Mouse (Mus musculus): ENCODE measurements around the gene Usp22. TPM values are rescaled to one million over a fixed set of nuclear protein-coding genes. Genes with fewer than 3 reads are reported as not detected.

The Usp22 gene
- total and polyA plus RNA-seq, 2 experiments from 2014 or later = 278 to 526 TPM

DNA sequence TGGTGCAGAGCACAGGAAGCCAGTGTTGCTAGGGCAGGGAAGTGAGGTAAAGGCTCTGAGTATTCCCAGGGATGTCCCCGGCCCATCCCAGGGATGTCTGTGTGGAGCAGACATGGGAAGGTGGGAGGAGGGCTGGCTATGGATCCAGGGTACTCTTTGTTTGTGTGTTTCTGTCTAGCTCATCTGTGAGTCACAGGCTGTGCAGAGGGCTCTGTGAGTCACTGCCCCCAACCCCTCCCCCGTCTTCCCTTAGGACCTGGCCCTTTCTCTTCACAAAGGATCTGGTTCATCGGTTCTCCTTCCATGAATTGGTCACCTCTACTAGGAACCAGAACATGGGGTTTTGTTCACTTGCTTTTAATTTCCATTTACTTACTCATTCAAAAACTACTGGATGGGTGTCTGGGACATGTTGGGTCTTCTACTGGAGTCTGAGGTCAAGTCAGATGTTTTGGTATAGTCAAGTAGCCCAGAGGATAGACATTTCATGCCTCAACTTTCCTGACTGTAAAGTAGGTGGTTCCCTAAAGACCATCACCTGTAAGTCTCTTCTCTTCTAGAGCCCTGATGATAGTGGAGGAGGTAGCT, 54.8 kb downstream of the Usp22 start:
- DNase-seq (ENCODE audit: low spot score) (no peak), ATAC-seq (no peak)
- 82% methylated on average over 3 of the region's 3 CpGs for WGBS
- H3K36me3 ChIP-seq (ENCODE audit: insufficient read depth, low read length) = no peaks in the 10 kb centered on the region
- H3K9ac ChIP-seq (replicated peaks; ENCODE audit: low read length) = no peak overlapping the region
- no peak overlapping the region for H3K4me3 ChIP-seq (ENCODE audit: low read length)
- no peak overlapping the region for H3K27ac ChIP-seq
- no peak overlapping the region for H3K4me2 ChIP-seq (ENCODE audit: low read depth, low read length)
- TF ChIP-seq CTCF (IDR thresholded peaks at IDR 0.05; ENCODE audit: low read depth) = no peak
- H3K9me3 ChIP-seq (ENCODE audit: low read length) = peaks cover 2% of the 10 kb centered on the region; the same call in 1 of the 2 replicates
- H3K27me3 ChIP-seq (ENCODE audit: insufficient read depth, low read length) = no peaks in the 10 kb centered on the region
- no peaks in the 10 kb centered on the region for H3K4me1 ChIP-seq (ENCODE audit: insufficient read depth, low read length)

DNA sequence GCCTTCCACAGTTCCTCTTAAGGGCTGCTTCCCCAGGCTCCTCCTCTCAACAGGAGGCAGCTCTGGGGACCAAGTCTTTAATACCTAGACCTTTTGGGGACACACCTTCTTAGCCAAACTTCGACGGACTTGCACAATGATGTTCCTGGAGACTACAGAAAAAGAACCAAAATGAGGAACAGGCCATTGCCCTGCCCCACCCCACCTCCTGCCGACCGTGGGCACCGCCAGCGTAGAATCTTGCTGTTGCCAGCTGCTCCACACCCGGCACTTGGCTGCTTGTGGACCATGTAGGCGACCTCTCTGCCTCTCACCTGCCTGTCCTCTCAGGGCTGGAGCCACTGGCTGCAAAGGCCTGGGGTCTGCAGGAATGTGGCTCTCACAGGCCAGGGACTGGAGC, 58.6 kb downstream of the Usp22 start:
- no peak overlapping the region for H3K27ac ChIP-seq
- DNase-seq (ENCODE audit: low spot score) = no peak
- H3K9ac ChIP-seq (replicated peaks; ENCODE audit: low read length) = no peak overlapping the region
- no peak for ATAC-seq
- H3K4me1 ChIP-seq (ENCODE audit: insufficient read depth, low read length) = no peaks in the 10 kb centered on the region
- 65% methylated on average over 8 of the region's 8 CpGs for WGBS
- H3K36me3 ChIP-seq (ENCODE audit: insufficient read depth, low read length) = no peaks in the 10 kb centered on the region
- peaks cover 2% of the 10 kb centered on the region; the same call in 1 of the 2 replicates for H3K9me3 ChIP-seq (ENCODE audit: low read length)
- no peak overlapping the region for H3K4me2 ChIP-seq (ENCODE audit: low read depth, low read length)
- H3K4me3 ChIP-seq (ENCODE audit: low read length) = no peak overlapping the region
- no peaks in the 10 kb centered on the region for H3K27me3 ChIP-seq (ENCODE audit: insufficient read depth, low read length)
- no peak for TF ChIP-seq CTCF (IDR thresholded peaks at IDR 0.05; ENCODE audit: low read depth)

DNA sequence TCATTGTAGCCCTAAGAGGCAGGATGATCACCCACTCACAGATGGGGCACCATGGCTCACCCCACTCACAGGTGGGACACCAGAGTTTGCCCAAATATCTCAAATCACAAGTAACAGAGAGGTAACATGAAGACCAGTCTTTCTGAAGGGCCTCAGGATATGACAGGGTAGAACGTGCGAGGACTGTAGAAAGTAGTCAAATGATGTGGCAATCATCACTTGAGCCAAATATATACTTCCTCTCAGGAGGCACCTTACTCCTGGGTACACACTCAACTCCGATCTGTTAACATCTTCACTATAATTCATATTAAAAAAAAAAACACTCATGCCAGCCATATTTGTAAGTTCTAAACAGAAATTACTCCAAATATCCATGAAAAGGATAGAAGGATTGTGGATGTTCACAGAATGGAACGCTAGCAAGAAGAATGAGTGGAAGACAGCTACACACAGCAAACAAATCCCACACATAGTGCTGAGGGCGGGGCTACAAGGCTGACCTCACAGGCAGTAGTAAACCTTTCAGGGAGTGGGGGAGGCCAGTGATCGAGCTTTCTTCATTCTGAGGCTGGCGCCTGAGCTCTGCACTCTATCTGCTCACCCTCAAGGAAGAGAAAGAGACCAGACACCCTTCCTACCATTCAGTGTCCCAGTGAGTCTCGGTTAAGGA, 62.4 kb downstream of the Usp22 start:
- H3K27ac ChIP-seq = no peak overlapping the region
- H3K4me2 ChIP-seq (ENCODE audit: low read depth, low read length) = no peak overlapping the region
- no peak overlapping the region for H3K4me3 ChIP-seq (ENCODE audit: low read length)
- no peaks in the 10 kb centered on the region for H3K36me3 ChIP-seq (ENCODE audit: insufficient read depth, low read length)
- H3K27me3 ChIP-seq (ENCODE audit: insufficient read depth, low read length) = no peaks in the 10 kb centered on the region
- no peak overlapping the region for H3K9ac ChIP-seq (replicated peaks; ENCODE audit: low read length)
- no peak for DNase-seq (ENCODE audit: low spot score)
- ATAC-seq = no peak
- H3K9me3 ChIP-seq (ENCODE audit: low read length) = no peaks in the 10 kb centered on the region
- 88% methylated on average over 8 of the region's 8 CpGs for WGBS
- TF ChIP-seq CTCF (IDR thresholded peaks at IDR 0.05; ENCODE audit: low read depth) = no peak
- no peaks in the 10 kb centered on the region for H3K4me1 ChIP-seq (ENCODE audit: insufficient read depth, low read length)

DNA sequence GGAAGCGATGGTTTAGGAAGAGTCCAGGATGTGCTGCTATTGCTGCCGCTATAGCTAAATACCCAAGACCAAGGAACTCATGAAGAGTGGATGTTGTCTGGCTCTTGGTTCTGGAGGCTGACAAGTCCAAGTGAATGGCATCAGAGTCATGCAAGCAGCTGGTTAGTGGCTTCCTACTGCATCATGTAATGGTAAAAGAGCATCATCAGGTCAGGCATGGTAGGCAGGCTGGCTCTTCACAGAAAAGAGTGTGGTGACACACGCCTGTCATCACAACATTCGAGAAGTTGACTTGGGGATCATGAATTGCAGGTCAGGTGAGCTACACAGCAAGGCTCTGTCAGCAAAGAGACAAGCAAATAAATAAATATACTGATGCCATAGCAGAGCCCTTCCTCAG, 63.4 kb downstream of the Usp22 start:
- no peaks in the 10 kb centered on the region for H3K4me1 ChIP-seq (ENCODE audit: insufficient read depth, low read length)

DNA sequence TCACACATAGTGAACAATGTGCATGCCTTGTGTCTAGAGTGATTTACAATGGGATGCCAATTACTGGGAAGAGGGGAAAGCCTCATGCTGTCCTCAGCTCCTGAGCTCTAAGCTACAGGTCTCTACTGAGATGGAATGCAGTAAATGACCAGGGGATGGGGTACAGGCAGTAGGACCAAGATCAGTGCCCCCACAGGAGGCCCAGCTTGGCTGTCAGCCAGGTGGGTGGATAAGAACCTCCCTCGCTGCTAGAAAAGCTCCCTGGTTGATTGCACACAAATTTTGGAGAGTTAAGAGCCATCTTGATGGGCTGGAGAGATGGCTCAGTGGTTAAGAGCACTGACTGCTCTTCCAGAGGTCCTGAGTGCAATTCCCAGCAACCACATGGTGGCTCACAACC, 63.9 kb downstream of the Usp22 start:
- Histone ChIP-seq H3K9me3 (ENCODE audit: low read length) (no peaks in the 10 kb centered on the region), H3K4me2 (ENCODE audit: low read depth, low read length) (no peak overlapping the region), H3K36me3 (ENCODE audit: insufficient read depth, low read length) (no peaks in the 10 kb centered on the region), H3K27me3 (ENCODE audit: insufficient read depth, low read length) (no peaks in the 10 kb centered on the region), H3K27ac (no peak overlapping the region), H3K4me1 (ENCODE audit: insufficient read depth, low read length) (no peaks in the 10 kb centered on the region), H3K4me3 (ENCODE audit: low read length) (no peak overlapping the region), H3K9ac (replicated peaks; ENCODE audit: low read length) (no peak overlapping the region)
- 15% methylated on average over 1 of the region's 1 CpGs for WGBS
- no peak for ATAC-seq
- no peak for DNase-seq (ENCODE audit: low spot score)
- no peak for TF ChIP-seq CTCF (IDR thresholded peaks at IDR 0.05; ENCODE audit: low read depth)

More for the DNA sequence above, 63.4 kb downstream of the Usp22 start:
- no peak for DNase-seq (ENCODE audit: low spot score)
- 97% methylated on average over 4 of the region's 4 CpGs for WGBS
- no peak for TF ChIP-seq CTCF (IDR thresholded peaks at IDR 0.05; ENCODE audit: low read depth)
- H3K9me3 ChIP-seq (ENCODE audit: low read length) = no peaks in the 10 kb centered on the region
- H3K27ac ChIP-seq = no peak overlapping the region
- no peaks in the 10 kb centered on the region for H3K27me3 ChIP-seq (ENCODE audit: insufficient read depth, low read length)
- no peak overlapping the region for H3K4me3 ChIP-seq (ENCODE audit: low read length)
- no peak overlapping the region for H3K4me2 ChIP-seq (ENCODE audit: low read depth, low read length)
- H3K36me3 ChIP-seq (ENCODE audit: insufficient read depth, low read length) = no peaks in the 10 kb centered on the region
- no peak for ATAC-seq
- no peak overlapping the region for H3K9ac ChIP-seq (replicated peaks; ENCODE audit: low read length)

DNA sequence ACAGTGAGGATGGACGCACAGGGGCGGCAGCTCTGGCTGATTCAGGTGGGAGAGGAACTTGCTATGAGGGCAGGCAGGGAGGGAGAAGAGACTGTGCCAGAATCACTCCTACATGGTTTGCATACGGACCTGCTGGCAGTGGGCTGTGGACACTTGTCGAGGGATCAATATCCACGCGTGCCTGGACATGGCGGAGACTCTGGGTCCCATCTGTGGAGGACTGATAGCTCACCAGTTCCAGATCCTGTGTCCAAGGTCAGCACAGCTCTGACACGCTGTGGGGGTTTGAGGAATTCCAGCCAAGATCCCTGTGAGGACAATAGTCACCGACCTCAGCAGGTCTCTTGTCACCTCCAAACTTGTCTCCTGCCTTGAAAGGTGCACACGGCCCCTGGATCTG, 64.7 kb downstream of the Usp22 start:
- no peak for DNase-seq (ENCODE audit: low spot score)
- H3K9ac ChIP-seq (replicated peaks; ENCODE audit: low read length) = no peak overlapping the region
- H3K27me3 ChIP-seq (ENCODE audit: insufficient read depth, low read length) = no peaks in the 10 kb centered on the region
- 67% methylated on average over 10 of the region's 10 CpGs for WGBS
- H3K4me3 ChIP-seq (ENCODE audit: low read length) = no peak overlapping the region
- TF ChIP-seq CTCF (IDR thresholded peaks at IDR 0.05; ENCODE audit: low read depth) = no peak
- no peaks in the 10 kb centered on the region for H3K36me3 ChIP-seq (ENCODE audit: insufficient read depth, low read length)
- H3K4me2 ChIP-seq (ENCODE audit: low read depth, low read length) = no peak overlapping the region
- H3K9me3 ChIP-seq (ENCODE audit: low read length) = no peaks in the 10 kb centered on the region
- no peaks in the 10 kb centered on the region for H3K4me1 ChIP-seq (ENCODE audit: insufficient read depth, low read length)
- H3K27ac ChIP-seq = no peak overlapping the region
- ATAC-seq = no peak

DNA sequence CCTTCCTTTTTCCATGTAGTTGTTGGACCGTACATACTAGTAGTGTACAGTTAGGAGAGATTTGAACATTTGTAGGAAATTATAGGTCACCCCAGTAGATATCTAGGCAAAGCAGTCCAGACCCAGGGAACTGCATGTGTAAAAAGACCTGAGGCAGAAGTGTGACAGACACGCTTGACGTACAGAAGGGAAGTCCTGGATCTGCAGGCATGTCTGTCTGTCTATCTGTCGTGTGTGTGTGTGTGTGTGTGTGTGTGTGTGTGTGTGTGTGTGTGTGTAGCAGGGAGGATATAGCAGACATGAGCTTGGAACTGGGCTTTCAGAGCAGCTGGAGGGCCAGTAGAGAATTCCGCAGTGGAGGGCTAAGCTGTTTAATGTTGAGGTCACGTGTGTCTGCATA, 65.1 kb downstream of the Usp22 start:
- ATAC-seq (no peak), DNase-seq (ENCODE audit: low spot score) (no peak)
- Histone ChIP-seq H3K4me3 (ENCODE audit: low read length) (no peak overlapping the region), H3K27me3 (ENCODE audit: insufficient read depth, low read length) (no peaks in the 10 kb centered on the region), H3K4me2 (ENCODE audit: low read depth, low read length) (no peak overlapping the region), H3K9ac (replicated peaks; ENCODE audit: low read length) (no peak overlapping the region), H3K36me3 (ENCODE audit: insufficient read depth, low read length) (no peaks in the 10 kb centered on the region), H3K9me3 (ENCODE audit: low read length) (no peaks in the 10 kb centered on the region), H3K4me1 (ENCODE audit: insufficient read depth, low read length) (no peaks in the 10 kb centered on the region), H3K27ac (no peak overlapping the region)
- WGBS = 85% methylated on average over 6 of the region's 6 CpGs
- TF ChIP-seq CTCF (IDR thresholded peaks at IDR 0.05; ENCODE audit: low read depth) = no peak

All from hindbrain, postnatal 0 days (tissue).